Mouse (Mus musculus) midbrain, embryonic 13.5 days (tissue): ENCODE data around the gene Mmp2. TPM values are rescaled to one million over a fixed set of nuclear protein-coding genes. Genes with fewer than 3 reads are reported as not detected.
"Not testable (repeated sequence)": the region's sequence is repeated elsewhere in the genome, so short reads cannot be mapped to it uniquely, and the experiment has no call there.

Experiments
- ATAC-seq: fragments of 200-750 bp; cut with Nextera tagmentation; 2 replicates; pipeline ENCODE4 v1.8.0; 2017; ENCODE audit warnings: mild to moderate bottlenecking, moderate TSS enrichment, moderate library complexity
- H3K27ac ChIP-seq: fragments of 300-500 bp; sonication (generic); 2 replicates; pipeline ENCODE4 v1.5.1; 2015; ENCODE audit warnings: inconsistent platforms, mild to moderate bottlenecking, moderate library complexity
- H3K27me3 ChIP-seq: fragments of 300-500 bp; sonication (generic); 2 replicates; pipeline ENCODE4 v1.6.1; 2015; ENCODE audit warnings: mild to moderate bottlenecking, inconsistent platforms
- H3K36me3 ChIP-seq: fragments of 300-500 bp; sonication (generic); 2 replicates; pipeline ENCODE4 v1.6.1; 2015; ENCODE audit warnings: mild to moderate bottlenecking, inconsistent platforms
- H3K4me1 ChIP-seq: fragments of 300-500 bp; sonication (generic); replicated peaks from 2 replicates; pipeline ENCODE4 v1.6.1; 2015; ENCODE audit warnings: inconsistent platforms
- H3K4me2 ChIP-seq: fragments of 300-500 bp; sonication (generic); replicated peaks from 2 replicates; pipeline ENCODE4 v1.6.1; 2015; ENCODE audit warnings: moderate library complexity, mild to moderate bottlenecking, inconsistent platforms
- H3K4me3 ChIP-seq: fragments of 300-500 bp; sonication (generic); replicated peaks from 2 replicates; pipeline ENCODE4 v1.5.1; 2015; ENCODE audit warnings: mild to moderate bottlenecking, inconsistent platforms
- H3K9ac ChIP-seq: fragments of 300-500 bp; sonication (generic); replicated peaks from 2 replicates; pipeline ENCODE4 v1.6.1; 2015; ENCODE audit warnings: mild to moderate bottlenecking, inconsistent platforms
- H3K9me3 ChIP-seq: fragments of 300-500 bp; sonication (generic); 2 replicates; pipeline ENCODE4 v1.6.1; 2016; ENCODE audit warnings: mild to moderate bottlenecking, inconsistent platforms
- WGBS: fragments of 180-500 bp; shearing (Covaris S2); methylation state at CpG from one replicate; pipeline ENCODE4 v1.1.7; 2015; 5-methylcytosine and 5-hydroxymethylcytosine counted together
- polyA plus RNA-seq: library from polyadenylated mRNA; unstranded; fragments of >200 nt; fragmentation: Nextera tagmentation; extraction: Ambion mirVana; gene quantifications from 2 replicates; pipeline ENCODE4 v1.2.1, GENCODE M21; 2015

The Mmp2 gene
- polyA plus RNA-seq: 17.1 and 18.1 TPM in 2 replicates

- H3K9ac ChIP-seq: peak within 1 kb of the TSS; percentile 71
- no peaks in the 10 kb centered on the region for H3K9me3 ChIP-seq
- peak within 1 kb of the TSS; percentile 76 for H3K4me2 ChIP-seq
- H3K27ac ChIP-seq: no peak within 1 kb of the TSS
- no peaks in the 10 kb centered on the region for H3K36me3 ChIP-seq
- peak within 1 kb of the TSS; percentile 43 for H3K4me3 ChIP-seq
- WGBS: 2% methylated on average over 37 of the region's 37 CpGs
- ATAC-seq: peak; percentile 69
- peaks cover 16% of the 10 kb centered on the region for H3K4me1 ChIP-seq
- peaks cover 15% of the 10 kb centered on the region; the same call in 1 of the 2 replicates for H3K27me3 ChIP-seq
These were observed at the start of gene Mmp2 for GRCm38 (mm10) chr8:92827243-92828034. Gene Mmp2 (plus strand): TSS chr8:92827291.

GRCm38 (mm10) chr8:92780976-92781375, 46.1 kb upstream of the Mmp2 start:
- 0 out of 2 replicates have a peak, but pooled peaks cover 3% of the 10 kb centered on the region for H3K27me3 ChIP-seq
- no peak overlapping the region for H3K9ac ChIP-seq
- H3K4me2 ChIP-seq: no peak overlapping the region
- no peak overlapping the region for H3K4me3 ChIP-seq
- no peak for ATAC-seq
- no peaks in the 10 kb centered on the region for H3K36me3 ChIP-seq
- H3K27ac ChIP-seq: no peak overlapping the region
- 77% methylated on average over 3 of the region's 3 CpGs for WGBS
- peaks cover 4% of the 10 kb centered on the region; the same call in 1 of the 2 replicates for H3K9me3 ChIP-seq
- H3K4me1 ChIP-seq: peaks cover 11% of the 10 kb centered on the region

- Histone ChIP-seq H3K4me1 (0 out of 2 replicates have a peak, but pooled peaks cover 4% of the 10 kb centered on the region), H3K27me3 (0 out of 2 replicates have a peak, but pooled peaks cover 3% of the 10 kb centered on the region), H3K4me3 (no peak overlapping the region), H3K36me3 (no peaks in the 10 kb centered on the region), H3K9me3 (peaks cover 4% of the 10 kb centered on the region; the same call in 1 of the 2 replicates), H3K27ac (no peak overlapping the region), H3K4me2 (no peak overlapping the region), H3K9ac (no peak overlapping the region)
- no peak for ATAC-seq
- WGBS: 53% methylated on average over 3 of the region's 3 CpGs
These were observed 43.0 kb upstream of the Mmp2 start for GRCm38 (mm10) chr8:92783906-92784610.

- Histone ChIP-seq H3K4me1 (no peaks in the 10 kb centered on the region), H3K27me3 (no peaks in the 10 kb centered on the region), H3K4me3 (no peak overlapping the region), H3K9me3 (peaks cover 2% of the 10 kb centered on the region; the same call in 1 of the 2 replicates), H3K9ac (no peak overlapping the region), H3K36me3 (no peaks in the 10 kb centered on the region), H3K4me2 (no peak overlapping the region), H3K27ac (no peak overlapping the region)
- ATAC-seq: no peak
- WGBS: 75% methylated on average over 3 of the region's 3 CpGs
These were observed 36.3 kb upstream of the Mmp2 start for GRCm38 (mm10) chr8:92790835-92791234.

GRCm38 (mm10) chr8:92791999-92792398, 35.1 kb upstream of the Mmp2 start:
- WGBS: 68% methylated on average over 2 of the region's 2 CpGs
- not testable (repeated sequence) for H3K9me3 ChIP-seq, H3K4me2 ChIP-seq, H3K27ac ChIP-seq, H3K27me3 ChIP-seq, H3K36me3 ChIP-seq, H3K4me1 ChIP-seq, H3K9ac ChIP-seq, ATAC-seq, H3K4me3 ChIP-seq

GRCm38 (mm10) chr8:92793852-92794580, 33.1 kb upstream of the Mmp2 start:
- Histone ChIP-seq H3K4me1 (0 out of 2 replicates have a peak, but pooled peaks cover 3% of the 10 kb centered on the region), H3K9ac (no peak overlapping the region), H3K4me2 (no peak overlapping the region), H3K27ac (no peak overlapping the region), H3K9me3 (no peaks in the 10 kb centered on the region), H3K4me3 (no peak overlapping the region), H3K36me3 (no peaks in the 10 kb centered on the region), H3K27me3 (no peaks in the 10 kb centered on the region)
- WGBS: 87% methylated on average over 14 of the region's 14 CpGs
- no peak for ATAC-seq

- Histone ChIP-seq H3K4me2 (no peak overlapping the region), H3K9me3 (no peaks in the 10 kb centered on the region), H3K4me1 (peaks cover 15% of the 10 kb centered on the region; the same call in 1 of the 2 replicates), H3K27me3 (no peaks in the 10 kb centered on the region), H3K4me3 (no peak overlapping the region), H3K9ac (no peak overlapping the region), H3K36me3 (no peaks in the 10 kb centered on the region), H3K27ac (no peak overlapping the region)
- 68% methylated on average over 7 of the region's 7 CpGs for WGBS
- ATAC-seq: no peak
These were observed 29.6 kb upstream of the Mmp2 start for GRCm38 (mm10) chr8:92797527-92797931.

GRCm38 (mm10) chr8:92799406-92799805, 27.7 kb upstream of the Mmp2 start:
- 91% methylated on average over 11 of the region's 11 CpGs for WGBS
- Histone ChIP-seq H3K36me3 (no peaks in the 10 kb centered on the region), H3K9me3 (no peaks in the 10 kb centered on the region), H3K4me1 (peaks cover 15% of the 10 kb centered on the region; the same call in 1 of the 2 replicates), H3K4me3 (no peak overlapping the region), H3K27me3 (no peaks in the 10 kb centered on the region), H3K4me2 (no peak overlapping the region), H3K9ac (no peak overlapping the region), H3K27ac (no peak overlapping the region)
- no peak for ATAC-seq

GRCm38 (mm10) chr8:92801231-92801630, 25.9 kb upstream of the Mmp2 start:
- Histone ChIP-seq H3K9me3 (no peaks in the 10 kb centered on the region), H3K4me2 (no peak overlapping the region), H3K36me3 (no peaks in the 10 kb centered on the region), H3K27me3 (no peaks in the 10 kb centered on the region), H3K4me3 (no peak overlapping the region), H3K9ac (no peak overlapping the region), H3K4me1 (peaks cover 15% of the 10 kb centered on the region; the same call in 1 of the 2 replicates), H3K27ac (no peak overlapping the region)
- 0 out of 2 replicates have a peak, but pooled peaks have one; percentile 45 for ATAC-seq
- 43% methylated on average over 8 of the region's 8 CpGs for WGBS

- H3K4me2 ChIP-seq: no peak overlapping the region
- H3K4me1 ChIP-seq: peaks cover 14% of the 10 kb centered on the region
- H3K9ac ChIP-seq: no peak overlapping the region
- H3K9me3 ChIP-seq: no peaks in the 10 kb centered on the region
- H3K27me3 ChIP-seq: no peaks in the 10 kb centered on the region
- no peaks in the 10 kb centered on the region for H3K36me3 ChIP-seq
- no peak for ATAC-seq
- no peak overlapping the region for H3K4me3 ChIP-seq
- H3K27ac ChIP-seq: no peak overlapping the region
- 84% methylated on average over 3 of the region's 3 CpGs for WGBS
These were observed 24.5 kb upstream of the Mmp2 start for GRCm38 (mm10) chr8:92802591-92802990.

GRCm38 (mm10) chr8:92812773-92813172, 14.3 kb upstream of the Mmp2 start:
- Histone ChIP-seq H3K4me2 (no peak overlapping the region), H3K9me3 (no peaks in the 10 kb centered on the region), H3K27me3 (no peaks in the 10 kb centered on the region), H3K36me3 (no peaks in the 10 kb centered on the region), H3K9ac (no peak overlapping the region), H3K27ac (no peak overlapping the region), H3K4me3 (no peak overlapping the region), H3K4me1 (no peaks in the 10 kb centered on the region)
- WGBS: 88% methylated on average over 2 of the region's 2 CpGs
- ATAC-seq: no peak
